ENCODE assay signal across 21 mouse cellular contexts in the genomic region with DNA sequence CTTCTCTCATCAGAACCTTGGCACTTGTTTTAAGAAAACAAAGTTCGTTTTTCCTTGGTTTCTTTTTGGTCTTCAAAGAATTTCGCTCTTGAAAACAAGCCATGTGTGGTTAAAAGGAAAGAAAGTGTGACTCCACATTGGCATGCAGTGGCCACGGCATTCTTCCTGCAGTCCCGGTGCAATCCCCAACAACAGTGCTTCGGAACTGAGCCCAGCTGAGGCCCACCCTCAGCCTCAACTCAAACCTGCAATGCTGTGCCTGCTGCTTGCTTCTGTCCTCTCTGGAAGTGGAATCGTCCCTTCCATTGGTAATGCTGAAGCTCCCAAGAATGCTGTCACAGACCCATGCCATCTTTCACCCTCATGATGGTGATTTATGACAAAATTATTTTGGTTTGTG.
DNase-seq lines count a peak whose midpoint lies in the region; ATAC-seq lines count a peak whose summit lies in the region.
"Had no signal": no experiment of that assay in that cellular context is flagged by ENCODE, and none has a peak within 500 bp of the region (broad histone marks: within the 10 kb centered on the region; RNA-seq: fewer than 3 reads in every experiment).

No protein-coding gene starts in this region.

- no peak overlapping the region for H3K27ac ChIP-seq in embryonic facial prominence, embryonic 14.5 days (replicated peaks; ENCODE audit: low read depth, low read length)
- H3K27ac ChIP-seq in embryonic facial prominence, embryonic 10.5 days (replicated peaks) = no peak overlapping the region
- no peak overlapping the region for H3K27ac ChIP-seq in hindbrain, embryonic 16.5 days (ENCODE audit: low read depth, low read length)
- H3K27ac ChIP-seq in hindbrain, embryonic 13.5 days = no peak overlapping the region
- H3K27ac ChIP-seq in midbrain, embryonic 11.5 days (ENCODE audit: low read depth, low read length) = no peak overlapping the region
- no peak overlapping the region for H3K27ac ChIP-seq in midbrain, embryonic 15.5 days
- H3K27ac ChIP-seq: embryonic facial prominence, embryonic 13.5 days; forebrain, embryonic 10.5 days; forebrain, embryonic 12.5 days had no signal

- no peaks in the 10 kb centered on the region for H3K4me1 ChIP-seq in embryonic facial prominence, embryonic 14.5 days (ENCODE audit: control insufficient read depth, insufficient read depth, low read length)
- H3K4me1 ChIP-seq in embryonic facial prominence, embryonic 10.5 days = no peaks in the 10 kb centered on the region
- H3K4me1 ChIP-seq in hindbrain, embryonic 16.5 days (ENCODE audit: control insufficient read depth, insufficient read depth, low read depth, low read length) = no peaks in the 10 kb centered on the region
- H3K4me1 ChIP-seq in hindbrain, embryonic 13.5 days (replicated peaks) = no peaks in the 10 kb centered on the region; the same call in none of the 2 replicates
- H3K4me1 ChIP-seq in midbrain, embryonic 11.5 days (ENCODE audit: control insufficient read depth, insufficient read depth, low read length) = no peaks in the 10 kb centered on the region
- no peaks in the 10 kb centered on the region for H3K4me1 ChIP-seq in midbrain, embryonic 15.5 days

- H3K36me3 ChIP-seq in embryonic facial prominence, embryonic 14.5 days (ENCODE audit: control insufficient read depth, insufficient read depth, low read length) = no peaks in the 10 kb centered on the region
- no peaks in the 10 kb centered on the region for H3K36me3 ChIP-seq in embryonic facial prominence, embryonic 10.5 days (replicated peaks)
- H3K36me3 ChIP-seq in hindbrain, embryonic 16.5 days (ENCODE audit: control insufficient read depth, insufficient read depth, low read length) = no peaks in the 10 kb centered on the region
- no peaks in the 10 kb centered on the region for H3K36me3 ChIP-seq in hindbrain, embryonic 13.5 days
- no peaks in the 10 kb centered on the region for H3K36me3 ChIP-seq in midbrain, embryonic 11.5 days (ENCODE audit: control insufficient read depth, insufficient read depth, low read length)
- no peaks in the 10 kb centered on the region for H3K36me3 ChIP-seq in midbrain, embryonic 15.5 days (replicated peaks)
- H3K36me3 ChIP-seq: embryonic facial prominence, embryonic 13.5 days; forebrain, embryonic 10.5 days; forebrain, embryonic 12.5 days had no signal

- H3K9ac ChIP-seq in embryonic facial prominence, embryonic 14.5 days (ENCODE audit: low read depth, low read length) = no peak overlapping the region
- H3K9ac ChIP-seq in hindbrain, embryonic 16.5 days (ENCODE audit: low read depth, low read length) = no peak overlapping the region
- no peak overlapping the region for H3K9ac ChIP-seq in hindbrain, embryonic 13.5 days
- no peak overlapping the region for H3K9ac ChIP-seq in midbrain, embryonic 11.5 days (ENCODE audit: low read length)
- H3K9ac ChIP-seq in midbrain, embryonic 15.5 days = no peak overlapping the region
- H3K9ac ChIP-seq: embryonic facial prominence, embryonic 13.5 days; forebrain, embryonic 12.5 days had no signal

- WGBS in embryonic facial prominence, embryonic 14.5 days = 77% methylated on average over 6 of the region's 6 CpGs
- 87% methylated on average over 6 of the region's 6 CpGs for WGBS in embryonic facial prominence, embryonic 10.5 days
- 74% methylated on average over 6 of the region's 6 CpGs for WGBS in hindbrain, embryonic 16.5 days
- WGBS in hindbrain, embryonic 13.5 days = 86% methylated on average over 6 of the region's 6 CpGs
- WGBS in midbrain, embryonic 11.5 days = 84% methylated on average over 6 of the region's 6 CpGs
- 86% methylated on average over 6 of the region's 6 CpGs for WGBS in midbrain, embryonic 15.5 days

- DNase-seq in embryonic facial prominence, embryonic 14.5 days (ENCODE audit: low spot score) = peak; percentile 17
- no peak for DNase-seq in embryonic facial prominence, embryonic 10.5 days (ENCODE audit: low spot score)
- peak; percentile 6 for DNase-seq in midbrain, embryonic 11.5 days (ENCODE audit: low spot score, missing footprints)
- peak; percentile 48 for DNase-seq in fibroblast of lung, adult 2 months (ENCODE audit: low read depth)
- no peak for DNase-seq in gastrocnemius, postnatal 36 days
- DNase-seq: adrenal gland, adult 8-10 months; adrenal gland, postnatal 14 days; adrenal gland, postnatal 36 days; cerebellum, adult 11-12 months; cerebellum, adult 2 months; cerebellum, adult 9-10 months; cerebellum, postnatal 10 days; cerebellum, postnatal 25 days had no signal

- H3K4me2 ChIP-seq in embryonic facial prominence, embryonic 14.5 days (ENCODE audit: low read depth, low read length) = no peak overlapping the region
- no peak overlapping the region for H3K4me2 ChIP-seq in hindbrain, embryonic 16.5 days (ENCODE audit: low read length)
- H3K4me2 ChIP-seq in hindbrain, embryonic 13.5 days = no peak overlapping the region
- no peak overlapping the region for H3K4me2 ChIP-seq in midbrain, embryonic 11.5 days
- H3K4me2 ChIP-seq in midbrain, embryonic 15.5 days = no peak overlapping the region
- H3K4me2 ChIP-seq: embryonic facial prominence, embryonic 13.5 days; forebrain, embryonic 12.5 days had no signal

- ATAC-seq in embryonic facial prominence, embryonic 14.5 days (ENCODE audit: low read depth) = no peak
- ATAC-seq in hindbrain, embryonic 16.5 days = peak; percentile 56; the same call in 1 of the 2 replicates
- ATAC-seq in hindbrain, embryonic 13.5 days (ENCODE audit: low FRiP score) = no peak
- no peak for ATAC-seq in midbrain, embryonic 11.5 days (ENCODE audit: low FRiP score)
- ATAC-seq in midbrain, embryonic 15.5 days (replicated peaks) = no peak
- ATAC-seq: forebrain, embryonic 14.5 days; forebrain, embryonic 16.5 days had no signal

- H3K9me3 ChIP-seq in embryonic facial prominence, embryonic 14.5 days (ENCODE audit: control insufficient read depth, low read length) = no peaks in the 10 kb centered on the region
- H3K9me3 ChIP-seq in embryonic facial prominence, embryonic 10.5 days = no peaks in the 10 kb centered on the region
- H3K9me3 ChIP-seq in hindbrain, embryonic 16.5 days (ENCODE audit: control insufficient read depth, low read length) = no peaks in the 10 kb centered on the region
- no peaks in the 10 kb centered on the region for H3K9me3 ChIP-seq in hindbrain, embryonic 13.5 days
- no peaks in the 10 kb centered on the region for H3K9me3 ChIP-seq in midbrain, embryonic 11.5 days (ENCODE audit: control insufficient read depth, low read length)
- no peaks in the 10 kb centered on the region for H3K9me3 ChIP-seq in midbrain, embryonic 15.5 days
- H3K9me3 ChIP-seq: embryonic facial prominence, embryonic 13.5 days; forebrain, embryonic 10.5 days; forebrain, embryonic 12.5 days had no signal

- intact Hi-C loops in gastrocnemius, postnatal 36 days (cut with DNase I) = no loop called here

- no peaks in the 10 kb centered on the region for H3K27me3 ChIP-seq in embryonic facial prominence, embryonic 14.5 days (replicated peaks; ENCODE audit: control insufficient read depth, insufficient read depth, low read length)
- H3K27me3 ChIP-seq in embryonic facial prominence, embryonic 10.5 days (replicated peaks; ENCODE audit: low read depth, poor library complexity, severe bottlenecking) = no peaks in the 10 kb centered on the region
- H3K27me3 ChIP-seq in hindbrain, embryonic 16.5 days (replicated peaks; ENCODE audit: control insufficient read depth, insufficient read depth, low read length) = no peaks in the 10 kb centered on the region
- H3K27me3 ChIP-seq in hindbrain, embryonic 13.5 days = no peaks in the 10 kb centered on the region
- no peaks in the 10 kb centered on the region for H3K27me3 ChIP-seq in midbrain, embryonic 11.5 days (ENCODE audit: control insufficient read depth, insufficient read depth, low read length)
- no peaks in the 10 kb centered on the region; the same call in 1 of the 2 replicates for H3K27me3 ChIP-seq in midbrain, embryonic 15.5 days (replicated peaks)
- H3K27me3 ChIP-seq: embryonic facial prominence, embryonic 13.5 days; forebrain, embryonic 12.5 days had no signal

- no peak overlapping the region for H3K4me3 ChIP-seq in embryonic facial prominence, embryonic 14.5 days (ENCODE audit: low read depth, low read length)
- H3K4me3 ChIP-seq in embryonic facial prominence, embryonic 10.5 days = no peak overlapping the region
- no peak overlapping the region for H3K4me3 ChIP-seq in hindbrain, embryonic 16.5 days (ENCODE audit: low read length)
- no peak overlapping the region for H3K4me3 ChIP-seq in hindbrain, embryonic 13.5 days
- no peak overlapping the region for H3K4me3 ChIP-seq in midbrain, embryonic 11.5 days (ENCODE audit: low read depth, low read length)
- H3K4me3 ChIP-seq in midbrain, embryonic 15.5 days = no peak overlapping the region
- H3K4me3 ChIP-seq: embryonic facial prominence, embryonic 13.5 days; forebrain, embryonic 10.5 days; forebrain, embryonic 12.5 days had no signal

Comparison
In these comparisons a context has a peak if more than half of its experiments do, and no peak if none do; other contexts are left out.
1. DNase-seq: peak in embryonic facial prominence, embryonic 14.5 days (single experiment), midbrain, embryonic 11.5 days (single experiment) and fibroblast of lung, adult 2 months (single experiment); none in embryonic facial prominence, embryonic 10.5 days (single experiment) and gastrocnemius, postnatal 36 days (0 of 2).